22 mouse cellular contexts compared by ENCODE assay signal in the genomic region with DNA sequence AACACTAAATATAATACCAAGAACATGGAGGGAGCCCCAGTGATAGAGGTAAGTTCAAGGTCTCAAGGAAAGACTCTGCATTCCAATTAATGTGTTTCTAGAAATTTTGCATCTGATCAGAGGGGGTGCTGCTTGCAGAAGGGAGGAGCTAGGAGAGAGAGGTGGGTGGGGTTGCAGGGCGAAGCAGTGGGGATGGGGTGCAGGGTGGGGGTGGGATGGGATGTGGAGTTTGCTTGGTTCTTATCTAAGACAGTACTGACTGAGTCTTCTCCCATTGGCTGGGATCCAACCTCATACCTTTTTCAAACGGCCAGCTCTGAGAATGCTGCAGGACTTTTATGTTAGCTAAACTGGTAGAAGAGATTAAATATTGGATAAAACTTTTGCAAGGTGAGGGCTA. TPM values are rescaled to one million over a fixed set of nuclear protein-coding genes. Genes with fewer than 3 reads are reported as not detected.
DNase-seq lines count a peak whose midpoint lies in the region; ATAC-seq and TF ChIP-seq lines count a peak whose summit lies in the region.
"Had no signal": no experiment of that assay in that cellular context is flagged by ENCODE, and none has a peak within 500 bp of the region (broad histone marks: within the 10 kb centered on the region; RNA-seq: fewer than 3 reads in every experiment).

No protein-coding gene starts in this region.

- no peak overlapping the region for H3K27ac ChIP-seq in MEL (ENCODE audit: control insufficient read depth, low read depth, low read length)
- H3K27ac ChIP-seq in liver, embryonic 14.5 days = no peak overlapping the region
- no peak overlapping the region for H3K27ac ChIP-seq in midbrain, embryonic 10.5 days (replicated peaks)
- H3K27ac ChIP-seq: embryonic facial prominence, embryonic 12.5 days; forebrain, embryonic 12.5 days; heart, adult 2 months; heart, embryonic 15.5 days; hindbrain, embryonic 13.5 days had no signal

- H3K9me3 ChIP-seq in MEL (replicated peaks; ENCODE audit: insufficient read depth, low read length) = no peaks in the 10 kb centered on the region
- no peaks in the 10 kb centered on the region for H3K9me3 ChIP-seq in liver, embryonic 14.5 days (ENCODE audit: control insufficient read depth, low read length)
- H3K9me3 ChIP-seq in midbrain, embryonic 10.5 days (replicated peaks) = no peaks in the 10 kb centered on the region
- H3K9me3 ChIP-seq: embryonic facial prominence, embryonic 12.5 days; forebrain, embryonic 12.5 days; heart, embryonic 15.5 days; hindbrain, embryonic 13.5 days had no signal

- no peak for TF ChIP-seq RAD21 in MEL (IDR thresholded peaks at IDR 0.05; ENCODE audit: low read depth, low read length)

- no peak overlapping the region for H3K4me3 ChIP-seq in MEL (ENCODE audit: control insufficient read depth in 1 of 2, insufficient read depth in 1 of 2, low read depth in 2 of 2, low read length in 2 of 2)
- no peak overlapping the region for H3K4me3 ChIP-seq in liver, embryonic 14.5 days (ENCODE audit: insufficient read depth in 1 of 2, low read depth in 2 of 2, low read length in 2 of 2)
- H3K4me3 ChIP-seq in midbrain, embryonic 10.5 days = no peak overlapping the region
- H3K4me3 ChIP-seq: embryonic facial prominence, embryonic 12.5 days; forebrain, embryonic 12.5 days; heart, adult 2 months; heart, embryonic 15.5 days; hindbrain, embryonic 13.5 days had no signal

- H3K36me3 ChIP-seq in MEL (ENCODE audit: control insufficient read depth in 1 of 2, insufficient read depth in 2 of 2, low read length in 2 of 2) = peaks cover 0 to 10% of the 10 kb centered on the region in 2 experiments; a peak in 2 of 4 replicates
- no peaks in the 10 kb centered on the region for H3K36me3 ChIP-seq in liver, embryonic 14.5 days (replicated peaks; ENCODE audit: control insufficient read depth, insufficient read depth, low read depth)
- H3K36me3 ChIP-seq in midbrain, embryonic 10.5 days = no peaks in the 10 kb centered on the region
- H3K36me3 ChIP-seq: embryonic facial prominence, embryonic 12.5 days; forebrain, embryonic 12.5 days; heart, embryonic 15.5 days; hindbrain, embryonic 13.5 days had no signal

- peaks cover 0 to 6% of the 10 kb centered on the region in 2 experiments; a peak in 2 of 4 replicates for H3K4me1 ChIP-seq in MEL (ENCODE audit: control insufficient read depth in 1 of 2, insufficient read depth in 2 of 2, low read length in 2 of 2)
- peaks cover 9 to 24% of the 10 kb centered on the region in 2 experiments for H3K4me1 ChIP-seq in liver, embryonic 14.5 days (replicated peaks; ENCODE audit: control insufficient read depth in 2 of 2, insufficient read depth in 2 of 2, low read length in 1 of 2)
- no peaks in the 10 kb centered on the region for H3K4me1 ChIP-seq in midbrain, embryonic 10.5 days
- H3K4me1 ChIP-seq: embryonic facial prominence, embryonic 12.5 days; forebrain, embryonic 12.5 days; hindbrain, embryonic 13.5 days had no signal

- no peaks in the 10 kb centered on the region for H3K79me2 ChIP-seq in MEL (ENCODE audit: control insufficient read depth, insufficient read depth, low read length, poor library complexity)

- 21% methylated on average over 2 of the region's 2 CpGs for WGBS in liver, embryonic 14.5 days (ENCODE audit: insufficient replicate concordance)
- WGBS in midbrain, embryonic 10.5 days = 92% methylated on average over 2 of the region's 2 CpGs

- peak; percentile 40 for DNase-seq in MEL (ENCODE audit: low read depth, low spot score)
- peak in 2 of 3 experiments; percentile 22 to 23 for DNase-seq in liver, embryonic 14.5 days (ENCODE audit: low read depth in 3 of 3, low spot score in 3 of 3)
- DNase-seq in midbrain, embryonic 10.5 days (ENCODE audit: low spot score) = no peak
- no peak for DNase-seq in adipocyte (ENCODE audit: low spot score)
- no peak for DNase-seq in kidney, postnatal 25 days
- DNase-seq: adrenal gland, adult 8-10 months; adrenal gland, postnatal 36 days; cerebellum, adult 11-12 months; cerebellum, adult 9-10 months; gastrocnemius, postnatal 14 days; heart, adult 2 months; heart, postnatal 14 days had no signal

- H3K9ac ChIP-seq in MEL (ENCODE audit: control insufficient read depth, low read depth, low read length, poor library complexity, severe bottlenecking) = no peak overlapping the region
- no peak overlapping the region for H3K9ac ChIP-seq in liver, embryonic 14.5 days (replicated peaks)
- H3K9ac ChIP-seq: embryonic facial prominence, embryonic 12.5 days; forebrain, embryonic 12.5 days; heart, embryonic 15.5 days; hindbrain, embryonic 13.5 days had no signal

- TF ChIP-seq CTCF in MEL (IDR thresholded peaks at IDR 0.05 in 2 of 3, conservative IDR thresholded peaks at IDR 0.05 in 1 of 3; ENCODE audit: control insufficient read depth in 1 of 3, insufficient read depth in 1 of 3, low read depth in 2 of 3, low read length in 3 of 3, poor library complexity in 1 of 3, severe bottlenecking in 1 of 3) = no peak
- TF ChIP-seq CTCF in liver, embryonic 14.5 days (IDR thresholded peaks at IDR 0.05; ENCODE audit: low read depth) = no peak

- no peak for TF ChIP-seq POLR2A in MEL (IDR thresholded peaks at IDR 0.05; ENCODE audit: control insufficient read depth in 1 of 2, insufficient read depth in 1 of 2, low read depth in 1 of 2, low read length in 2 of 2, poor library complexity in 1 of 2)

- 0 out of 4 replicates have a peak, but pooled peaks of 1 of the 2 experiments have one; percentile 15 for TF ChIP-seq EP300 in MEL (IDR thresholded peaks at IDR 0.05; ENCODE audit: low read depth in 1 of 2, low read length in 2 of 2)
- TF ChIP-seq EP300 in liver, embryonic 14.5 days (IDR thresholded peaks at IDR 0.05; ENCODE audit: low read depth) = no peak

- ATAC-seq in erythroid progenitor cell, adult 5-6 weeks (replicated peaks; ENCODE audit: low FRiP score, poor library complexity, severe bottlenecking) = 0 out of 2 replicates have a peak, but pooled peaks have one; percentile 36
- peak; percentile 80; the same call in 1 of the 2 replicates for ATAC-seq in liver, embryonic 14.5 days (ENCODE audit: insufficient read depth)
- ATAC-seq in megakaryocyte-erythroid progenitor cell, adult 5-6 weeks (replicated peaks; ENCODE audit: low FRiP score, low TSS enrichment, poor library complexity, severe bottlenecking) = peak; percentile 53; the same call in 1 of the 2 replicates
- ATAC-seq: activated CD4-positive, CD25-positive, alpha-beta regulatory T cell, adult 4 months; forebrain, embryonic 16.5 days; Patski had no signal

- H3K27me3 ChIP-seq in MEL (ENCODE audit: control insufficient read depth in 1 of 2, insufficient read depth in 2 of 2, low read length in 2 of 2) = no peaks in the 10 kb centered on the region
- H3K27me3 ChIP-seq in liver, embryonic 14.5 days (ENCODE audit: control insufficient read depth, insufficient read depth, low read length) = no peaks in the 10 kb centered on the region
- H3K27me3 ChIP-seq in midbrain, embryonic 10.5 days (ENCODE audit: low read depth, poor library complexity, severe bottlenecking) = no peaks in the 10 kb centered on the region
- H3K27me3 ChIP-seq: embryonic facial prominence, embryonic 12.5 days; forebrain, embryonic 12.5 days; heart, embryonic 15.5 days; hindbrain, embryonic 13.5 days; Patski had no signal

- no peak overlapping the region; the same call in 1 of the 2 replicates for H3K4me2 ChIP-seq in liver, embryonic 14.5 days (ENCODE audit: low read depth)
- H3K4me2 ChIP-seq: embryonic facial prominence, embryonic 12.5 days; forebrain, embryonic 12.5 days; heart, embryonic 11.5 days; heart, embryonic 15.5 days; hindbrain, embryonic 13.5 days had no signal

TF ChIP-seq in MEL, 35 proteins besides CTCF, POLR2A, EP300 and RAD21:
- TF ChIP-seq HCFC1 (IDR thresholded peaks at IDR 0.05; ENCODE audit: low read depth, low read length) (no peak), SMC3 (IDR thresholded peaks at IDR 0.05; ENCODE audit: low read depth, low read length) (no peak), SIN3A (IDR thresholded peaks at IDR 0.05; ENCODE audit: low read length) (no peak), CHD1 (IDR thresholded peaks at IDR 0.05; ENCODE audit: low read depth, low read length) (no peak), E2F4 (IDR thresholded peaks at IDR 0.05; ENCODE audit: borderline replicate concordance, low read depth, low read length) (no peak), ZMIZ1 (IDR thresholded peaks at IDR 0.05; ENCODE audit: low read depth, low read length) (no peak), TCF12 (IDR thresholded peaks at IDR 0.05; ENCODE audit: low read depth, low read length) (no peak), GATA1 (IDR thresholded peaks at IDR 0.05; ENCODE audit: low read depth, low read length) (no peak)

RNA-seq across cellular contexts. Expression of gene Dcaf17, which starts 56.4 kb away (rescaled TPM):
- 15.1 and 16.3 TPM in 2 replicates for total RNA-seq in MEL (2012; rRNA removed)
- 10 to 100 TPM in 1 of 2 experiments, not detected in 1; 16.3 TPM for polyA plus RNA-seq in MEL (2012; ENCODE audit: insufficient read depth in 1 of 2, insufficient read length in 2 of 2, low read depth in 1 of 2, low replicate concordance in 2 of 2, missing spikeins in 1 of 2)
- 0.84 and 3.6 TPM in 2 replicates for total RNA-seq in erythroid progenitor cell, adult 5-6 weeks (2015; ENCODE audit: low replicate concordance)
- total RNA-seq in erythroid progenitor cell, adult 5-6 weeks (2017; ENCODE audit: low replicate concordance) = 8.8 and 9.1 TPM in 2 replicates
- polyA plus RNA-seq in liver, embryonic 14.5 days (2012; rRNA removed) = 1.8 and 3.2 TPM in 2 replicates
- 11.8 and 12.1 TPM in 2 replicates for polyA plus RNA-seq in liver, embryonic 14.5 days (2014; fragmentation: Nextera tagmentation; extraction: Ambion mirVana)
- total RNA-seq in megakaryocyte-erythroid progenitor cell, adult 5-6 weeks (2014; fragmentation: Nextera tagmentation) = 13.9 and 19.9 TPM in 2 replicates
- total RNA-seq in megakaryocyte-erythroid progenitor cell, adult 5-6 weeks (2017) = 10.8 and 14.7 TPM in 2 replicates
- 43.3 and 46.2 TPM in 2 replicates for polyA plus RNA-seq in midbrain, embryonic 10.5 days (2016; fragmentation: Nextera tagmentation; extraction: Ambion mirVana)

RNA-seq across cellular contexts. Expression of gene Mettl8, which starts 56.6 kb away (rescaled TPM):
- total RNA-seq in MEL (2012; rRNA removed) = 19.3 and 21.7 TPM in 2 replicates
- polyA plus RNA-seq in MEL (2012; ENCODE audit: insufficient read depth in 1 of 2, insufficient read length in 2 of 2, low read depth in 1 of 2, low replicate concordance in 2 of 2, missing spikeins in 1 of 2) = 10 to 100 TPM in 1 of 2 experiments, not detected in 1; 20.0 TPM
- 12.3 and 17.6 TPM in 2 replicates for total RNA-seq in erythroid progenitor cell, adult 5-6 weeks (2015; ENCODE audit: low replicate concordance)
- 7.3 and 28.8 TPM in 2 replicates for total RNA-seq in erythroid progenitor cell, adult 5-6 weeks (2017; ENCODE audit: low replicate concordance)
- 4.3 and 5.3 TPM in 2 replicates for polyA plus RNA-seq in liver, embryonic 14.5 days (2012; rRNA removed)
- polyA plus RNA-seq in liver, embryonic 14.5 days (2014; fragmentation: Nextera tagmentation; extraction: Ambion mirVana) = 9.4 and 9.7 TPM in 2 replicates
- total RNA-seq in megakaryocyte-erythroid progenitor cell, adult 5-6 weeks (2014; fragmentation: Nextera tagmentation) = 74.2 and 84.3 TPM in 2 replicates
- 37.6 and 40.3 TPM in 2 replicates for total RNA-seq in megakaryocyte-erythroid progenitor cell, adult 5-6 weeks (2017)
- 20.6 and 21.6 TPM in 2 replicates for polyA plus RNA-seq in midbrain, embryonic 10.5 days (2016; fragmentation: Nextera tagmentation; extraction: Ambion mirVana)

Comparison
In these comparisons a context has a peak if more than half of its experiments do, and no peak if none do; other contexts are left out.
1. DNase-seq: peak in MEL (single experiment) and liver, embryonic 14.5 days (2 of 3); none in midbrain, embryonic 10.5 days (single experiment), adipocyte (single experiment) and kidney, postnatal 25 days (0 of 2).
2. Peak in every context shown above with its lines, with median percentiles within 50 percentile points of each other: ATAC-seq.